Mouse (Mus musculus) forebrain, embryonic 14.5 days (tissue): ENCODE measurements around the gene Mbnl2. TPM values are rescaled to one million over a fixed set of nuclear protein-coding genes. Genes with fewer than 3 reads are reported as not detected.

Experiments
- ATAC-seq: fragments of 200-750 bp; cut with Nextera tagmentation; 2 replicates; pipeline ENCODE4 v1.8.0; 2017; ENCODE audit warnings: mild to moderate bottlenecking, moderate library complexity
- DNase-seq: peaks from one replicate; pipeline ENCODE4 v3.0.0-alpha.2; 2015; ENCODE audit warnings: low spot score
- H3K27ac ChIP-seq: fragments of 300-500 bp; sonication (generic); 2 replicates; pipeline ENCODE4 v1.5.1; 2014; ENCODE audit warnings: low read depth, mild to moderate bottlenecking, control low read depth, low read length, moderate library complexity
- H3K27me3 ChIP-seq: fragments of 300-500 bp; sonication (generic); replicated peaks from 2 replicates; pipeline ENCODE4 v1.6.1; 2014; ENCODE audit warnings: low read length, control low read depth, mixed read lengths; ENCODE audit not compliant: control insufficient read depth, insufficient read depth
- H3K36me3 ChIP-seq: fragments of 300-500 bp; sonication (generic); 2 replicates; pipeline ENCODE4 v1.6.1; 2014; ENCODE audit warnings: low read length, control low read depth; ENCODE audit not compliant: control insufficient read depth, insufficient read depth
- H3K4me1 ChIP-seq: fragments of 300-500 bp; sonication (generic); 2 replicates; pipeline ENCODE4 v1.6.1; 2014; ENCODE audit warnings: antibody characterized with exemption, low read length, control low read depth; ENCODE audit not compliant: control insufficient read depth, insufficient read depth
- H3K4me2 ChIP-seq: fragments of 300-500 bp; sonication (generic); 2 replicates; pipeline ENCODE4 v1.6.1; 2014; ENCODE audit warnings: mild to moderate bottlenecking, control low read depth, low read length
- H3K4me3 ChIP-seq: fragments of 300-500 bp; sonication (generic); 2 replicates; pipeline ENCODE4 v1.5.1; 2014; ENCODE audit warnings: low read depth, low read length, control low read depth
- H3K9ac ChIP-seq: fragments of 300-500 bp; sonication (generic); 2 replicates; pipeline ENCODE4 v1.6.1; 2014; ENCODE audit warnings: mild to moderate bottlenecking, low read length, control low read depth, moderate library complexity
- H3K9me3 ChIP-seq: fragments of 300-500 bp; sonication (generic); replicated peaks from 2 replicates; pipeline ENCODE4 v1.6.1; 2016; ENCODE audit warnings: low read length, control low read depth, mixed read lengths; ENCODE audit not compliant: control insufficient read depth
- WGBS: fragments of 180-500 bp; shearing (Covaris S2); extraction: QIAGEN DNeasy Blood & Tissue Kit; methylation state at CpG from one replicate; pipeline ENCODE4 v1.1.7; 2014; 5-methylcytosine and 5-hydroxymethylcytosine counted together
- polyA plus RNA-seq: library from polyadenylated mRNA; unstranded; fragments of >200 nt; fragmentation: Nextera tagmentation; extraction: Ambion mirVana; gene quantifications from 2 replicates; pipeline ENCODE4 v1.2.1, GENCODE M21; 2014

Gene Mbnl2
- polyA plus RNA-seq, 1 experiment from 2014 or later = 21.6 TPM

DNA sequence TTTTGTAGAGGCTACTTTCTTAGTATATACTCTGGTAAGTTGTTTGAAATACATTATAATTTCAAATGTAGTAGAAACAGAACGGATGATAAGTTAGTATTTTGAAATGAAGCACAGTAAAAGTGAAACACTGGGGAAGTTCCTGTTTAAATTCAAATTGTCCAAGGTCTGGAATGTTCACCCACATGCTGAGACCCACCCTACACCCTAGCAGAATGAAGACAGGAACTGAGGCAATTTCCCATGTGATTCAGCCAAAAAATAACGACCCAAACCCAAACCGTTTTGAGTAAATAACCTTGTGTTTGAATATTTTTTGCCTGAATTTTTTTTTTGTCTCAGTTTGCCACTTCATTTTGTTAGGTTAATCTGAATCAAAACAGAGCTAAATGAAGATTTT is 119.4 kb downstream of the Mbnl2 start:
- DNase-seq (no peak), ATAC-seq (no peak)
- Histone ChIP-seq H3K4me3 (no peak overlapping the region), H3K4me2 (no peak overlapping the region), H3K9me3 (no peaks in the 10 kb centered on the region), H3K4me1 (no peaks in the 10 kb centered on the region), H3K27ac (no peak overlapping the region), H3K9ac (no peak overlapping the region), H3K27me3 (no peaks in the 10 kb centered on the region), H3K36me3 (no peaks in the 10 kb centered on the region; the same call in 1 of the 2 replicates)
- 84% methylated on average over 3 of the region's 3 CpGs for WGBS

DNA sequence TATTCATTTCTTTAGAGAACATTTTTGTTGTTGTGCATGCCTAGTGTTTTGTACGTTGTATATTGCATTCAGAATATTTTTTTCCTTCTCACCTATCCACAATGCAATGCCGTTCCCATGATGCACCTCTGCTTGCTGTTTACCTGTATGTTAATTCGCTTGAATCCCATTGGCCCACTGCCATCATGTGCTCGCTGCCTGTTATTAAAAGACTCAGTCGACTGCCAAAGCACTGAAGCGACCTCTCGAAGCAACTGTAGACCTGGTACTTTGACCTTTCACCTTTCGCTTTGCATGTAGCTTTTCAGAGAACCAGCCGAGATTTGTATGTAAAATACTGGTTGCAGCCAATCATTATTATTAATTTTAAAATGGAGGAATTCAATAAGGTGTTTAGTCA is 120.0 kb downstream of the Mbnl2 start:
- ATAC-seq (no peak), DNase-seq (no peak)
- Histone ChIP-seq H3K9ac (no peak overlapping the region), H3K27me3 (no peaks in the 10 kb centered on the region), H3K4me1 (no peaks in the 10 kb centered on the region), H3K36me3 (peaks cover 3% of the 10 kb centered on the region; the same call in 1 of the 2 replicates), H3K27ac (no peak overlapping the region), H3K4me2 (no peak overlapping the region), H3K9me3 (no peaks in the 10 kb centered on the region), H3K4me3 (no peak overlapping the region)
- 88% methylated on average over 9 of the region's 9 CpGs for WGBS

DNA sequence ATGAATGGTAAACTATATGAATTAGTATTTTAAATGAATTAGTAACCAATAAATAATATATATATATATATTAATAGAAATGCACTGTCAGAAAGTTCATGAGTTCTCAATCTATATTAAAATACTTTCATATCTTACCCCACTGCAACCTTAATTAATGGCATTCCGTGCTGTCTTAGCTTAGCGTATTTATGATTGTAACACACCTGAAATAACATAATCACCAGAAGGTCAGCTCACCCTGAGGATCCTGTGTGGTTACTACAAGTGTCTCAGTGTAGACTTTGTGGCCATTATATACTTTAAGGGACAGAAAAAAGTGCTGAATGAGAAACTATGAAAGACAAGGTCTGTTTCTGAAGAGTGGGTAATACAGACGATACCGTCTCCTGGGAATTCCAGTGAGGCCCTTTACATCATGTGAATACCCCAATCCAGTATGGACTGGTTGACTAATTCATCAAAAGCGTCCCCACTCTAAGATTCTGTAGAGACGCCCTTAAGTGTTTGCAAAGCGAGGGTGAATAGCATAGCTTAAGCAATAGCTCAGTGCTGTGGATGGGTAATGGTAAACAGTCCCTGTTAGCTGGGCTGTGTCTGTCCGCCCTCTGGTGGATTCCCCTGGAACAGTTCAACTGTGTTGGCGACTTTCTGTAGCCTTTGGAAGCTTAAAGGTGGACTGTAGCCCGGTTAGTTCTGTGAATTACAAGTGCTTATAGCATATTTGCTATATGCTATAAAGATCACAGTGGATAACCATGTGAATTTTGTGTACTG is 122.6 kb downstream of the Mbnl2 start:
- Histone ChIP-seq H3K27me3 (no peaks in the 10 kb centered on the region), H3K4me1 (no peaks in the 10 kb centered on the region), H3K4me2 (no peak overlapping the region), H3K27ac (no peak overlapping the region), H3K9ac (no peak overlapping the region), H3K4me3 (no peak overlapping the region), H3K36me3 (peaks cover 3% of the 10 kb centered on the region; the same call in 1 of the 2 replicates), H3K9me3 (no peaks in the 10 kb centered on the region)
- DNase-seq (peak; percentile 86), ATAC-seq (peak; percentile 93)
- 42% methylated on average over 10 of the region's 10 CpGs for WGBS

DNA sequence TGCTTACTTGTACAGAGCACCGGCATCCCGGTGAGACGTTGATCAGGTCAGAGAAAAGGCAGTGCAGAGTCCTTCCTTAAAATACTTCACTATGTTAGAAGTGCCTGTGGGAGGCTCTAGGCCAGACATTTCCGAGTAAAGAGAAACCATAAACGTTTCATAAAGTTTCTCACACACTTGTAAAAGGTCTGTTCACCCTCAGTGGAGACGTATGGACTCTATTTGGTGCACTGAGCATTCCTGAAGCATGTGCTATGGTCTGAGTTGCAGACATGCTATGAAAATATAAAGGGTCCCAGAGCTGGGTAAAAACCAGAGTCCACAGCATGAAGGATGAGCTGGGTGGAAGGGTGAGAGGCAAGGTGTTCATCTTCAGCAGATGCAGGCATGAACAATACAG is 124.1 kb downstream of the Mbnl2 start:
- H3K9ac ChIP-seq = no peak overlapping the region
- 88% methylated on average over 6 of the region's 6 CpGs for WGBS
- H3K27me3 ChIP-seq = no peaks in the 10 kb centered on the region
- H3K9me3 ChIP-seq = no peaks in the 10 kb centered on the region
- no peak overlapping the region for H3K27ac ChIP-seq
- no peak for ATAC-seq
- H3K4me1 ChIP-seq = no peaks in the 10 kb centered on the region
- H3K4me2 ChIP-seq = no peak overlapping the region
- H3K4me3 ChIP-seq = no peak overlapping the region
- peaks cover 3% of the 10 kb centered on the region; the same call in 1 of the 2 replicates for H3K36me3 ChIP-seq
- no peak for DNase-seq

DNA sequence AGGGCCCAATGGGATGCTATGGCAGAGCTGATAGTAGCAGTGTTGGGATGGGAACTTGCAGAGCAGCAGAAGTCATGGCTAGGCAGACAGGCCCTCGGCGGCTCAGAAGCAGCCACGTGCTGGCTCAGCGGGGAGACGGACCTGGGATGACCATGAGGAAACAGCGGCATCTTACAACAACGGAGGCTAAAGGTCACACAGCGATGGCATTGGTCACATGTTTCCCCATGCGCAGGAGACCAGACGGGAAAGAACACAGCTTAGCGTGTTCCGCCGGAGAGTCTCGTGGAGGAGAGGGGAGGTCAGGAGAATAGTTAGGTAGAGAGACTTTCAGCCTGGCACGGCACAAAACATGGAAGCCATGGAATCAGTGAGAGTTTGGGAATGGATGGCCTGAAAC is 125.7 kb downstream of the Mbnl2 start:
- WGBS = 91% methylated on average over 15 of the region's 15 CpGs
- Histone ChIP-seq H3K4me3 (no peak overlapping the region), H3K4me2 (no peak overlapping the region), H3K4me1 (no peaks in the 10 kb centered on the region), H3K27ac (no peak overlapping the region), H3K9me3 (no peaks in the 10 kb centered on the region), H3K36me3 (peaks cover 3% of the 10 kb centered on the region; the same call in 1 of the 2 replicates), H3K9ac (no peak overlapping the region), H3K27me3 (no peaks in the 10 kb centered on the region)
- DNase-seq (no peak), ATAC-seq (no peak)

DNA sequence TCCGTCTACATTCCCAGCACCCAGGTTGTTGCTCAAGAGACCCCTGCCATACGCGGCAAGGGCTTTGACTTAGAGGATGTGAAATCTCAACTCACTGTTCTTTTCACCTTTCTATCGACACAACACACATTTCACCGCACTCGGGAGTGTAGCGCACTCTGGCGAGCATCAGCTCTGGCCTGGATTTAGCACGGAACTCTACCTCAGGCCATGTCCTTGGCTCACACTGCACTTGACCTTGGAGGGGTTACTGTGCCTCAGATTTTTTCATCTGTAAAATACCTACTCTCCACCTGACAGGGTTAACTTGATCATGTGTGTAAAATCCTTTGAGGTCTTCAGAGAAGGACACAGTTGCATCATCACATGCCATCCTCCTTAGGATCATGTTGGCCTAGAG is 127.2 kb downstream of the Mbnl2 start:
- H3K9ac ChIP-seq = no peak overlapping the region
- no peaks in the 10 kb centered on the region for H3K9me3 ChIP-seq
- H3K4me1 ChIP-seq = no peaks in the 10 kb centered on the region
- 0 out of 2 replicates have a peak, but pooled peaks cover 3% of the 10 kb centered on the region for H3K36me3 ChIP-seq
- DNase-seq (no peak), ATAC-seq (no peak)
- H3K27ac ChIP-seq = no peak overlapping the region
- H3K4me3 ChIP-seq = no peak overlapping the region
- 94% methylated on average over 9 of the region's 9 CpGs for whole genome bisulfite sequencing
- no peak overlapping the region for H3K4me2 ChIP-seq
- H3K27me3 ChIP-seq = no peaks in the 10 kb centered on the region

DNA sequence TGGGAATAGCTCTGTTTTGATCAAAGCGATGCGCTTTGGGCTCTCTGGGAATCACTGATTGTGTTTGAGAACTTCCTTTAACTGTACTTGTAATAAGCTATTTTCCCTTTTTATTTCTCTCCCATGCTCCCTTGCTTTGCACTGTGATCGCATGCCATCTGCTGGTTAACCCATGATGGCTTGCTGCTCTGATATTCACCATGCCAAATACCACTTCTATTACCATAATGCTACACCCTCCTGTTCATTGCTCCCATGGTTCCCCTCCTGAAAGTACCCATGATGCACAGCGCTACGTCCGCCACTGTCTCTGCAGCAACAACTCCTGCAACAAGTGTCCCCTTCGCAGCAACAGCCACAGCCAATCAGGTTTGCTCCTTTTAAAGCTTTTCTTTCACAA is 128.9 kb downstream of the Mbnl2 start:
- ATAC-seq (no peak), DNase-seq (no peak)
- Histone ChIP-seq H3K9me3 (no peaks in the 10 kb centered on the region), H3K36me3 (0 out of 2 replicates have a peak, but pooled peaks cover 3% of the 10 kb centered on the region), H3K27ac (no peak overlapping the region), H3K4me2 (no peak overlapping the region), H3K4me3 (no peak overlapping the region), H3K27me3 (no peaks in the 10 kb centered on the region), H3K4me1 (no peaks in the 10 kb centered on the region), H3K9ac (no peak overlapping the region)
- 93% methylated on average over 7 of the region's 7 CpGs for WGBS

DNA sequence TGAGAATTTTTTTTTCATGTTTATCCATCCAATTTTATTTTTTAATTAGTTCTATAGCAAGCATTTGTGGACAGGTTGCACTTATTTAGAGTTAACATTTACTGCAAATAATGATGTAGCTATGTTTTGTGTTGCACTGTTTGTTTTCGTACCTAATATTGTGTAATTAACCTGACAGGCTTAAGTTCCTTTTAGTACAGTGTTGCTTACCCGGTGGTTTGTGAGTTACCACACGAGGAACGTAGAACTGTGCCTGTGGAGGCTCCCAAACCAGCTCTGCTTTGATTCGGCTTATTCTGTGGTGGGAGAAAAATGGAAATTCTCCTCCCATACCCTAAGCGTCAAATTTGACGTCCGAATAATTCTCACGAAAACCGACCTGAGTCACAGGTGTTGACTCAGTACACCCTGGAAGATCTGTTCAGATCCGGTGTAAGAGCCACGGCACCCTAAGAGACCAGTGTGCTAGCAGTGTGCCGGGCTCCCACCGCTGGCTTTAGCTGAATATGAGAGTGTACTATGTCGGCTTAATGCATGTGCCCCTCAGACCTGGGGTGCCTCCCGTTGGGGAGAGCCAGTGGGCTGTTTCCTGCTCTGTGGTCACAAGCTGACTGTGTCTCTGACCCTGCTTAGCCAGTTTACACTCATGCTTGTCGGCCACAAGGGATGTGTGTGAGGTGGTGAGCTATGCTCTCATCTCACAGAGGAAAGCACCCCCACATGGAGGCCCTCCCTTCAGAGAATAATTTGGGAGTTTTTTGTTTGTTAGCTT is 129.5 kb downstream of the Mbnl2 start:
- Histone ChIP-seq H3K27ac (no peak overlapping the region), H3K9ac (no peak overlapping the region), H3K4me2 (no peak overlapping the region), H3K4me1 (no peaks in the 10 kb centered on the region), H3K27me3 (no peaks in the 10 kb centered on the region), H3K4me3 (no peak overlapping the region), H3K36me3 (0 out of 2 replicates have a peak, but pooled peaks cover 3% of the 10 kb centered on the region), H3K9me3 (no peaks in the 10 kb centered on the region)
- 87% methylated on average over 17 of the region's 17 CpGs for whole genome bisulfite sequencing
- DNase-seq = no peak
- ATAC-seq = no peak

DNA sequence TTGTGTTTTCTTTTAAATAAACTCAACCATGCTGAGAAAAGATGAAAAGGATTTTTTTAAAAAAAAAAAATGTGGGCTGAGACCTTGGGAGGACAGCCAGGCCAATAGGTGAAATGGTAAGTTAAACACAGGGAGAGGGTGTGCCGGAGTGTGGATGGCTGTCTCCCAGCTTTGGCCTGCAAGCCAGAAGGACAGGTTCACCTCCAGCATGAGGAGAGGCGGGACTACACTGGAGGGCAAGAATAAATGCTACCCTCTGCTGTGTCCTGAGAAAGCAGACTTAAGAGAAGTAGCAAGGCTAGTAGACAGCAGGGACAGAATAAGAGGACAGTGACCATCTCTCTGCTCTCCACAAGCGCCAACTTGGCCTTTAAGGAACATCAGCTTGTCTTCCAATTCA is 130.1 kb downstream of the Mbnl2 start:
- Histone ChIP-seq H3K9ac (no peak overlapping the region), H3K4me3 (no peak overlapping the region), H3K9me3 (no peaks in the 10 kb centered on the region), H3K4me2 (no peak overlapping the region), H3K27ac (no peak overlapping the region), H3K27me3 (no peaks in the 10 kb centered on the region), H3K36me3 (no peaks in the 10 kb centered on the region), H3K4me1 (no peaks in the 10 kb centered on the region)
- ATAC-seq (no peak), DNase-seq (no peak)
- 83% methylated on average over 3 of the region's 3 CpGs for WGBS
